Mouse (Mus musculus) macrophage (primary cell): Measurements from ENCODE around the gene Usp39. TPM values are rescaled to one million over a fixed set of nuclear protein-coding genes. Genes with fewer than 3 reads are reported as not detected.
A peak's percentile ranks its signal among the peaks of the same experiment; 100 is the strongest.

Experiments used
- H3K27ac ChIP-seq: fragments of 350-480 bp; formaldehyde crosslinking; 2 replicates; pipeline ENCODE4 v1.9.0; 2021
- H3K36me3 ChIP-seq: fragments of 350-480 bp; formaldehyde crosslinking; 2 replicates; pipeline ENCODE4 v1.9.0; 2021; ENCODE audit errors: inconsistent target
- H3K4me3 ChIP-seq: fragments of 350-480 bp; formaldehyde crosslinking; 2 replicates; pipeline ENCODE4 v1.9.0; 2021; ENCODE audit errors: inconsistent target
- H3K79me2 ChIP-seq: fragments of 350-480 bp; formaldehyde crosslinking; 2 replicates; pipeline ENCODE4 v1.9.0; 2021; ENCODE audit errors: inconsistent target
- WGBS: methylation state at CpG from one replicate; pipeline ENCODE4 v1.1.7; 2026; ENCODE audit warnings: inconsistent platforms; ENCODE audit not compliant: missing documents; 5-methylcytosine and 5-hydroxymethylcytosine counted together
- polyA plus RNA-seq: library from polyadenylated mRNA; stranded (reverse); fragments of 250-400 nt; gene quantifications from 3 replicates; pipeline ENCODE4 v1.2.4, GENCODE M21; 2018; ENCODE audit warnings: inconsistent platforms
- total RNA-seq, 78 experiments: library from RNA; depleted of rRNA; stranded (reverse); fragments of 250-400 nt; gene quantifications; 1 replicate in 9 of 78; 2 replicates in 24 of 78; 3 replicates in 43 of 78; 4 replicates in 2 of 78; pipeline ENCODE4 v1.2.4; 2018; ENCODE audit warnings: inconsistent platforms in 56 of 78

Gene Usp39
- total RNA-seq (2018; cell fraction: chromatin; rRNA removed): 10 to 100 TPM in 18 of 26 experiments, 1 to 10 TPM in 8; 3.2 to 23.3 (median 14.5) TPM
- 10 to 100 TPM; 15.1 to 33.7 (median 23.7) TPM for total RNA-seq (2018; cell fraction: cytosol; rRNA removed)
- 10 to 100 TPM in 20 of 26 experiments, 1 to 10 TPM in 6; 5.6 to 25.1 (median 14.5) TPM for total RNA-seq (2018; cell fraction: nucleus; rRNA removed)
- polyA plus RNA-seq: 22.3 to 31.3 TPM (median 30.3 TPM) in 3 replicates

DNA sequence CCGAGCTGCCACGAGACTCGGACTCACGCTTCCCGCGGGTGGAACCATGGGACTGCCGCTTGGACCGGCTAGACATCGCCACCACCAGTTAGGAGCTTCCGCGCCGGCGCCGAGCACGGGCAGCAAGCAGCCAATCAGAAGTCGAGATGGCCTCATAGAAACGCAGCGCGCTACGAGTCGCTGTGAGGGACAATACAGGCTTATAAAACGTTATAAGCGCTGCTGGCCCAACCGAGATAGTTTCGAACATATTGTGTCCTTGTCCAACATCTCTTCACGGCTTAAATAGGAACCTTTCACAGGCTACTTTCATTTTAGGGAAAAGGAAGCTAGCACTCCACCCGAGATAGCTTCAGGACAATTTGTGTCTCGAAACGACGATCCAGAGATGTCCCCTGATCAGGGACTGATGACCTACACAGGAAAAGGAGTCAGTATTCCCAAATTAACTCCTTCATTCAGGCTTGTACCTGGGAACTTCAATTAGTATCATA is at the start of gene Usp39:
Usp39 (minus strand) TSS at position 111 of the 494 bp plus-strand sequence.
- peaks cover 58% of the 10 kb centered on the region for H3K79me2 ChIP-seq
- H3K27ac ChIP-seq: peak within 1 kb of the TSS; percentile 57
- H3K36me3 ChIP-seq: 0 out of 2 replicates have a peak, but pooled peaks cover under 1% of the 10 kb centered on the region
- peak within 1 kb of the TSS; percentile 53 for H3K4me3 ChIP-seq
- WGBS: 0% methylated on average over 30 of the region's 30 CpGs

- Histone ChIP-seq H3K79me2 (peaks cover 36% of the 10 kb centered on the region), H3K36me3 (peaks cover 16% of the 10 kb centered on the region), H3K27ac (no peak overlapping the region), H3K4me3 (no peak overlapping the region)
- 98% methylated on average over 4 of the region's 5 CpGs for WGBS
Measured at GRCm38 (mm10) chr6:72392341-72392740, 47.4 kb upstream of the Usp39 start.

DNA sequence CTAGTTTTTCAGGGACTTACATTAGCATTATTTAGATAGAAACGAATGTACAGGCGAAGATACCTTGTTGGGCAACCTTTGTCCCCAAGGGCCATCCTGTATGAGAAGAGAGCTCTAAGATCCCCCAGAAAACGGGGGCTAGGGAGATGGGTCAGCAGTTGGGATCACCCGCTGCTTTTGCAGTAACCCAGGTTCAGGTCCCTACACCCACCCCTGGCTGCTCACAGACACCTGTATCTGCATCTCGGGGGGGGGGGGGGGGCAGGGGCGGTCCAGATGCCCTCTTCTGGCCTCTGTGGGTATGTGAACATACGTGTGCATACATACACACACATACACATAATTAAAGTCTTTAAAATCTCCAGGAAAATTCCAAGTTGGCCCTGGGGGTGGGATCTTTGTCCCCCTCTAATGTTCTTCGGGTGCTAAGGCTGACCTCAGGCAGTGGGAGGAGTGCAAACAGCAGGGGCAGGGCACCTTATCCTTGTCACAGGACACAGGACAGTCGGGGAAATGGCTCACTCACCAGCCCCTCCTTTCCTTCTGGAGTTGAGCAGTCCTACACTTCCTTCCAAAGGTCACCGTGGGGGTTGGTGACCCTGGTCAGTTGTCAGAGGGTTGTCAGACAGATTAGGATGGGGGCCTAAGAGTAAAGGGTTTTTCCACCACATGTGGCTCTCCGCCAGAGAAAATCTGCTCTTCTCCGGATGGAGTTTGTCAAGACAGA is 46.0 kb upstream of the Usp39 start:
- Histone ChIP-seq H3K36me3 (peaks cover 26% of the 10 kb centered on the region), H3K27ac (peak overlapping the region; percentile 96), H3K4me3 (peak overlapping the region; percentile 88), H3K79me2 (peaks cover 37% of the 10 kb centered on the region)
- WGBS: 38% methylated on average over 11 of the region's 12 CpGs

GRCm38 (mm10) chr6:72389941-72390771 is 45.2 kb upstream of the Usp39 start, which contains the start of gene Vamp8:
Vamp8 (minus strand) TSS chr6:72390703.
- H3K27ac ChIP-seq: peak within 1 kb of the TSS; percentile 96
- WGBS: under 1% methylated on average over 33 of the region's 33 CpGs
- peaks cover 34% of the 10 kb centered on the region for H3K36me3 ChIP-seq

GRCm38 (mm10) chr6:72389471-72389940 is 44.5 kb upstream of the Usp39 start:
- 2% methylated on average over 13 of the region's 13 CpGs for WGBS
- H3K4me3 ChIP-seq: peak overlapping the region; percentile 88
- H3K27ac ChIP-seq: peak overlapping the region; percentile 96
- H3K79me2 ChIP-seq: peaks cover 37% of the 10 kb centered on the region
- peaks cover 41% of the 10 kb centered on the region for H3K36me3 ChIP-seq

More at GRCm38 (mm10) chr6:72389941-72390771, 45.2 kb upstream of the Usp39 start, which contains the start of gene Vamp8:
- Histone ChIP-seq H3K4me3 (peak within 1 kb of the TSS; percentile 88), H3K79me2 (peaks cover 37% of the 10 kb centered on the region)

DNA sequence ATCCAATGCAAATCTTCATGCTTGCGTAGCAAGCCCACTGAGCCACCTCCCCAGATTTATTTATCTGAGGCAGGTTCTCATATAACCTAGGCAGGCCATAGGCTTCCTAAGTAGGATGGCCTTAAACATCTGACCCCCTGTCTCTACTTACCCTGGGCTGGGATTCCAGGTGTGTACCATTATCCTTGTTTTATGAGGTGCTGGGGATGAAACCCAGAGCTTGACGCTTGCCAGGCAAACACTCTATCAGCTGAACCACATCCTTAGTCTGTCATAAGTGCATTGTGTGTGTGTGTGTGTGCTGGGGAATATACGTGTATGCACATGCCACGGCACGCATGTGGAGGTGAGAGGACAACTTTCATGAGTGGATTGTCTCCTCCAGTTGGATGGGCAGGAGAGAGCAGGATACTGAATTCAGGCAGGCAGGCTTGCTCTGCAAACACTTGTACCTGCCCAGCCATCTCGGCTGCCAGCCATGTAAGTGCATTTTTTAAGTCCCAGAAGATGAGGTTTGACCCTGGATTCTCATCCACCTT is 43.9 kb upstream of the Usp39 start:
- Histone ChIP-seq H3K4me3 (peak overlapping the region; percentile 88), H3K27ac (peak overlapping the region; percentile 96), H3K79me2 (peaks cover 37% of the 10 kb centered on the region), H3K36me3 (peaks cover 42% of the 10 kb centered on the region)
- WGBS: 43% methylated on average over 5 of the region's 6 CpGs

DNA sequence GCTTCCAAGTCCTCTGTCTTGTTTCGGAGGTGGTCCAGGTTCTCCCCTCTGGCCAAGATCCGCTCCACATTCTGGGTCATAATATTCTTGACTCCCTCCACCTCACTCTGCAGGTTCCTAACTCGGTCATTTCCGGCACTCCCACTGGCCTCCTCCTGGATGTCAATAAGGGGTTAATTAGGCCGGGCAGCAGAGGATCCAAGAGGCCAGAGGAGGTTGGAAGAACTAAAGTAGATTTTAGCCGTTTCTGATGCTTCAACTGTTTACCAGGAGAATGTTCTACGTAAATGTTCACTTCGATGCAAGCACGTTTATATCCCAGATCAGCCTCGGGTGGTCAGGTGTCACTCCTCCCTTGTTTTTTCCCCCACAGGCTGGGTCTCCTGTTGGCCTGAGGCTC is 43.3 kb upstream of the Usp39 start:
- peaks cover 37% of the 10 kb centered on the region for H3K79me2 ChIP-seq
- H3K27ac ChIP-seq: no peak overlapping the region
- peaks cover 42% of the 10 kb centered on the region for H3K36me3 ChIP-seq
- 65% methylated on average over 10 of the region's 10 CpGs for WGBS
- H3K4me3 ChIP-seq: no peak overlapping the region

GRCm38 (mm10) chr6:72387816-72388215 is 42.8 kb upstream of the Usp39 start:
- Histone ChIP-seq H3K27ac (no peak overlapping the region), H3K4me3 (no peak overlapping the region), H3K36me3 (peaks cover 42% of the 10 kb centered on the region), H3K79me2 (peaks cover 37% of the 10 kb centered on the region)
- WGBS: 97% methylated on average over 3 of the region's 3 CpGs

DNA sequence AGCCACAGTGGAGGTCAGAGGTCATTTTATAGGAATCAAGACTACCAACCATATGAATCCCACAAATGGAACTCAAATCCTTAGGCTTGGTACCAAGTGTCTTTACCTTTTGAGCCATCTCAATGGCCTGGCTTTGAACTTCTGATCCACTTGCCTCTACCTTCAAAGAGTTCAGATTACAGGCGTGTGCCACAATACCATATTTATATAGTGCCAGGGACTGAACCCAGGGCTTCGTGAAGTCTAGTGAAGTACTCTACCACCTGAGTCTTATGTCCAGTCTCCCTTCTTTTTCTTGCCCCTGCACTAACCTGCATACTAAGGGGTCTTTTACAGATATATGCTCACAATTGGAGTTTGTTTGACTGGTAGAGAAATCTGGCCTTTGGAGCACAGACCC is 41.6 kb upstream of the Usp39 start:
- H3K4me3 ChIP-seq: no peak overlapping the region
- H3K36me3 ChIP-seq: peaks cover 42% of the 10 kb centered on the region
- H3K79me2 ChIP-seq: peaks cover 37% of the 10 kb centered on the region
- WGBS: 95% methylated on average over 2 of the region's 2 CpGs
- H3K27ac ChIP-seq: no peak overlapping the region

GRCm38 (mm10) chr6:72385258-72385657 is 40.3 kb upstream of the Usp39 start:
- H3K27ac ChIP-seq: no peak overlapping the region
- WGBS: 100% methylated on average over 4 of the region's 4 CpGs
- no peak overlapping the region for H3K4me3 ChIP-seq
- H3K36me3 ChIP-seq: peaks cover 42% of the 10 kb centered on the region
- H3K79me2 ChIP-seq: peaks cover 30% of the 10 kb centered on the region

- Histone ChIP-seq H3K4me3 (no peak overlapping the region), H3K36me3 (peaks cover 42% of the 10 kb centered on the region), H3K27ac (no peak overlapping the region), H3K79me2 (peaks cover 17% of the 10 kb centered on the region)
- 90% methylated on average over 7 of the region's 7 CpGs for WGBS
Measured at GRCm38 (mm10) chr6:72383952-72384351, 39.0 kb upstream of the Usp39 start.

- Histone ChIP-seq H3K4me3 (no peak overlapping the region), H3K36me3 (peaks cover 35% of the 10 kb centered on the region), H3K27ac (no peak overlapping the region), H3K79me2 (peaks cover 10% of the 10 kb centered on the region)
- 82% methylated on average over 4 of the region's 6 CpGs for WGBS
Measured at GRCm38 (mm10) chr6:72383142-72383820, 38.3 kb upstream of the Usp39 start.

DNA sequence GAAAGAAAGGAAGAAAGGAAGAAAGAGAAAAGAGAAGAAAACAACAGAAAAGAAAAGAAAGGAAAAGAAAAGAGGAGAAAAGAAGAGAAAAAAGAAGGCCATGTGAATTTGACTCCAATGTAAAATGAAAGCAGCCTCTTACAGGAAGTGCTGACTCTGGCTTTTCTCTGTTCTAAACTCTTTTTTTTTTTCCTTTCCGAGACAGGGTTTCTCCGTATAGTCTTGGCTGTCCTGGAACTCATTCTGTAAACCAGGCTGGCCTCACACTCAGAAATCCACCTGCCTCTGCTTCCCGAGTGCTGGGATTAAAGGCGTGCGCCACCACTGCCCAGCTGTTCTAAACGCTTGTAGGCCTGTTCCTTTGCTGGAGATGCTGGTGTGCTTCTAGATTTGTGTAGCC is 37.5 kb upstream of the Usp39 start:
- Histone ChIP-seq H3K79me2 (peaks cover 2% of the 10 kb centered on the region; the same call in 1 of the 2 replicates), H3K4me3 (no peak overlapping the region), H3K36me3 (peaks cover 28% of the 10 kb centered on the region), H3K27ac (0 out of 2 replicates have a peak overlapping the region, but pooled peaks have one; percentile 5)
- WGBS: 77% methylated on average over 4 of the region's 6 CpGs
